Mouse (Mus musculus) megakaryocyte, embryonic 14.5 days (primary cell): ENCODE measurements around the gene 2010111I01Rik.

Experiments used
- FLI1 ChIP-seq: IDR thresholded peaks from 2 replicates; pipeline ENCODE4 v1.6.1; 2012; ENCODE audit warnings: low read length, inconsistent platforms, mixed read lengths
- GATA1 ChIP-seq: IDR thresholded peaks from 3 replicates; pipeline ENCODE4 v1.6.1; 2012; ENCODE audit warnings: mixed read lengths, low read length, inconsistent platforms, borderline replicate concordance

DNA sequence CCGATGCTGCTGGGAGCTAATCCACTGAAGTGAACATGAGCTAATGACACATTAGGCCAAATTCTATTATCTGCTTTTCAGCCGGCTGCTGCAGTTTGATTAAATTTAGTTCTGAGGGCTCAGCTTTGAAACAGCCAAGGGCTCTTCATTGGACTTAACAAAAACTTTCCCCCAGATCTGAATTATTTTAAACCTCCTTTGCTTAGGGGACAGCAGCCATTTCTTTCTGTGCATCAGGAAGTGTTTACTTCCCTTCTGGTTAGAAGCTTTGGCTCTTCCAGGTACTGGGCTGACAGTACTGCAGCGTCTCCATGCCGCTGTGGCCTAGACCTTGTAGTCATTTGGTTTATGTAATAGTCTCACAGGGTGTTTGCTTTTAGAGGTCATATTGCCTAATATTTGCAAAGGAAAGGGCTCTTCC, 149.2 kb downstream of the 2010111I01Rik start:
- TF ChIP-seq GATA1 (no peak), FLI1 (no peak)
